Mouse (Mus musculus): ENCODE measurements around the gene Hnf4a.
"Not testable (repeated sequence)": the region's sequence is repeated elsewhere in the genome, so short reads cannot be mapped to it uniquely, and the experiment has no call there.

Hnf4a gene

GRCm38 (mm10) chr2:163506300-163507004 lies at the start of gene Hnf4a:
TSS of gene Hnf4a (plus strand) at chr2:163506808.
- in situ Hi-C loops (cut with MboI; ENCODE audit: low pct_unique_long_range_greater_than_20kb in 1 of 2, low sequenced_read_pairs in 2 of 2, unreplicated experiment in 1 of 2), result no loop called here

GRCm38 (mm10) chr2:163458539-163459265 lies 47.9 kb upstream of the Hnf4a start:
- in situ Hi-C loops (cut with MboI; ENCODE audit: low pct_unique_long_range_greater_than_20kb in 1 of 2, low sequenced_read_pairs in 2 of 2, unreplicated experiment in 1 of 2), result no loop called here

- in situ Hi-C loops (cut with MboI; ENCODE audit: low pct_unique_long_range_greater_than_20kb in 1 of 2, low sequenced_read_pairs in 2 of 2, unreplicated experiment in 1 of 2), result no loop called here
Observed at GRCm38 (mm10) chr2:163459380-163459779, 47.2 kb upstream of the Hnf4a start.

- in situ Hi-C loops (cut with MboI; ENCODE audit: low pct_unique_long_range_greater_than_20kb in 1 of 2, low sequenced_read_pairs in 2 of 2, unreplicated experiment in 1 of 2), result no loop called here
Observed at GRCm38 (mm10) chr2:163460622-163461021, 46.0 kb upstream of the Hnf4a start.

GRCm38 (mm10) chr2:163461307-163461706 lies 45.3 kb upstream of the Hnf4a start:
- in situ Hi-C loops (cut with MboI; ENCODE audit: low pct_unique_long_range_greater_than_20kb in 1 of 2, low sequenced_read_pairs in 2 of 2, unreplicated experiment in 1 of 2), result not testable (repeated sequence)

GRCm38 (mm10) chr2:163462386-163462785 lies 44.2 kb upstream of the Hnf4a start:
- in situ Hi-C loops (cut with MboI; ENCODE audit: low pct_unique_long_range_greater_than_20kb in 1 of 2, low sequenced_read_pairs in 2 of 2, unreplicated experiment in 1 of 2), result no loop called here

- in situ Hi-C loops (cut with MboI; ENCODE audit: low pct_unique_long_range_greater_than_20kb in 1 of 2, low sequenced_read_pairs in 2 of 2, unreplicated experiment in 1 of 2), result no loop called here
Observed at GRCm38 (mm10) chr2:163462801-163463200, 43.8 kb upstream of the Hnf4a start.

GRCm38 (mm10) chr2:163463251-163463769 lies 43.3 kb upstream of the Hnf4a start:
- in situ Hi-C loops (cut with MboI; ENCODE audit: low pct_unique_long_range_greater_than_20kb in 1 of 2, low sequenced_read_pairs in 2 of 2, unreplicated experiment in 1 of 2), result no loop called here

GRCm38 (mm10) chr2:163463998-163464397 lies 42.6 kb upstream of the Hnf4a start:
- in situ Hi-C loops (cut with MboI; ENCODE audit: low pct_unique_long_range_greater_than_20kb in 1 of 2, low sequenced_read_pairs in 2 of 2, unreplicated experiment in 1 of 2), result no loop called here

- in situ Hi-C loops (cut with MboI; ENCODE audit: low pct_unique_long_range_greater_than_20kb in 1 of 2, low sequenced_read_pairs in 2 of 2, unreplicated experiment in 1 of 2), result no loop called here
Observed at GRCm38 (mm10) chr2:163464562-163464961, 42.0 kb upstream of the Hnf4a start.

GRCm38 (mm10) chr2:163466771-163467170 lies 39.8 kb upstream of the Hnf4a start:
- in situ Hi-C loops (cut with MboI; ENCODE audit: low pct_unique_long_range_greater_than_20kb in 1 of 2, low sequenced_read_pairs in 2 of 2, unreplicated experiment in 1 of 2), result no loop called here

GRCm38 (mm10) chr2:163467585-163467984 lies 39.0 kb upstream of the Hnf4a start:
- in situ Hi-C loops (cut with MboI; ENCODE audit: low pct_unique_long_range_greater_than_20kb in 1 of 2, low sequenced_read_pairs in 2 of 2, unreplicated experiment in 1 of 2), result no loop called here

- in situ Hi-C loops (cut with MboI; ENCODE audit: low pct_unique_long_range_greater_than_20kb in 1 of 2, low sequenced_read_pairs in 2 of 2, unreplicated experiment in 1 of 2), result no loop called here
Observed at GRCm38 (mm10) chr2:163468866-163469265, 37.7 kb upstream of the Hnf4a start.

GRCm38 (mm10) chr2:163469711-163470110 lies 36.9 kb upstream of the Hnf4a start:
- in situ Hi-C loops (cut with MboI; ENCODE audit: low pct_unique_long_range_greater_than_20kb in 1 of 2, low sequenced_read_pairs in 2 of 2, unreplicated experiment in 1 of 2), result no loop called here

- in situ Hi-C loops (cut with MboI; ENCODE audit: low pct_unique_long_range_greater_than_20kb in 1 of 2, low sequenced_read_pairs in 2 of 2, unreplicated experiment in 1 of 2), result no loop called here
Observed at GRCm38 (mm10) chr2:163471136-163471535, 35.5 kb upstream of the Hnf4a start.

- in situ Hi-C loops (cut with MboI; ENCODE audit: low pct_unique_long_range_greater_than_20kb in 1 of 2, low sequenced_read_pairs in 2 of 2, unreplicated experiment in 1 of 2), result no loop called here
Observed at GRCm38 (mm10) chr2:163471710-163472465, 34.7 kb upstream of the Hnf4a start.

GRCm38 (mm10) chr2:163472466-163472851 lies 34.1 kb upstream of the Hnf4a start, which contains the start of gene Fitm2:
TSS of gene Fitm2 (minus strand) at chr2:163472629.
- in situ Hi-C loops (cut with MboI; ENCODE audit: low pct_unique_long_range_greater_than_20kb in 1 of 2, low sequenced_read_pairs in 2 of 2, unreplicated experiment in 1 of 2), result no loop called here

- in situ Hi-C loops (cut with MboI; ENCODE audit: low pct_unique_long_range_greater_than_20kb in 1 of 2, low sequenced_read_pairs in 2 of 2, unreplicated experiment in 1 of 2), result no loop called here
Observed at GRCm38 (mm10) chr2:163480191-163480825, 26.3 kb upstream of the Hnf4a start.
